In genomic region chr7:19137380-19137779, GRCm38 (mm10) we compare ENCODE assay signal across 8 mouse cellular contexts. TPM values are rescaled to one million over a fixed set of nuclear protein-coding genes. Genes with fewer than 3 reads are reported as not detected.
A peak's percentile ranks its signal among the peaks of the same experiment; 100 is the strongest.
DNase-seq lines count a peak whose midpoint lies in the region; ATAC-seq lines count a peak whose summit lies in the region.

No protein-coding gene starts in this region.

- DNase-seq in intestine, embryonic 14.5 days (ENCODE audit: low spot score) = peak; percentile 81
- peak; percentile 76 for DNase-seq in 3T3-L1 (ENCODE audit: low read depth, low spot score)
- peak; percentile 76 to 82 for DNase-seq in B cell, adult 2 months
- DNase-seq in cerebellum, postnatal 10 days = peak; percentile 71 to 74
- DNase-seq in left cerebral cortex, postnatal 36 days (ENCODE audit: low spot score in 2 of 2) = peak; percentile 49 to 66
- peak; percentile 35 to 37 for DNase-seq in spleen, postnatal 36 days (ENCODE audit: low spot score in 2 of 2)

- no peak overlapping the region for H3K4me2 ChIP-seq in intestine, embryonic 14.5 days (ENCODE audit: low read length)
- H3K4me2 ChIP-seq in intestine, embryonic 15.5 days (replicated peaks) = no peak overlapping the region
- no peak overlapping the region for H3K4me2 ChIP-seq in midbrain, embryonic 13.5 days (replicated peaks)

- H3K27ac ChIP-seq in intestine, embryonic 14.5 days (ENCODE audit: low read depth) = no peak overlapping the region
- no peak overlapping the region for H3K27ac ChIP-seq in intestine, embryonic 15.5 days
- H3K27ac ChIP-seq in midbrain, embryonic 13.5 days = no peak overlapping the region

- no peak overlapping the region for H3K4me3 ChIP-seq in intestine, embryonic 14.5 days (ENCODE audit: low read depth, low read length)
- H3K4me3 ChIP-seq in intestine, embryonic 15.5 days (replicated peaks) = no peak overlapping the region
- no peak overlapping the region for H3K4me3 ChIP-seq in midbrain, embryonic 13.5 days (replicated peaks)

- no peaks in the 10 kb centered on the region for H3K9me3 ChIP-seq in intestine, embryonic 14.5 days (ENCODE audit: control insufficient read depth, low read length)
- no peaks in the 10 kb centered on the region for H3K9me3 ChIP-seq in intestine, embryonic 15.5 days
- H3K9me3 ChIP-seq in midbrain, embryonic 13.5 days = no peaks in the 10 kb centered on the region

- intact Hi-C loops in left cerebral cortex, postnatal 36 days (cut with DNase I) = no loop called here

- no peaks in the 10 kb centered on the region for H3K4me1 ChIP-seq in intestine, embryonic 14.5 days (replicated peaks; ENCODE audit: control insufficient read depth, insufficient read depth, low read length)
- H3K4me1 ChIP-seq in intestine, embryonic 15.5 days (replicated peaks) = no peaks in the 10 kb centered on the region
- H3K4me1 ChIP-seq in midbrain, embryonic 13.5 days (replicated peaks) = 0 out of 2 replicates have a peak, but pooled peaks cover 4% of the 10 kb centered on the region

- ATAC-seq in intestine, embryonic 14.5 days (replicated peaks; ENCODE audit: low FRiP score, low TSS enrichment, low read depth) = 0 out of 2 replicates have a peak, but pooled peaks have one; percentile 10
- no peak for ATAC-seq in intestine, embryonic 15.5 days
- ATAC-seq in midbrain, embryonic 13.5 days = no peak

- H3K27me3 ChIP-seq in intestine, embryonic 14.5 days (replicated peaks; ENCODE audit: control insufficient read depth, insufficient read depth, low read length) = no peaks in the 10 kb centered on the region
- no peaks in the 10 kb centered on the region for H3K27me3 ChIP-seq in intestine, embryonic 15.5 days (replicated peaks)
- no peaks in the 10 kb centered on the region for H3K27me3 ChIP-seq in midbrain, embryonic 13.5 days

- 50% methylated on average over 5 of the region's 5 CpGs for WGBS in intestine, embryonic 14.5 days
- WGBS in intestine, embryonic 15.5 days = 58% methylated on average over 5 of the region's 5 CpGs
- WGBS in midbrain, embryonic 13.5 days = 52% methylated on average over 5 of the region's 5 CpGs

- no peak overlapping the region for H3K9ac ChIP-seq in intestine, embryonic 14.5 days (ENCODE audit: low read length)
- H3K9ac ChIP-seq in intestine, embryonic 15.5 days = no peak overlapping the region
- H3K9ac ChIP-seq in midbrain, embryonic 13.5 days (replicated peaks) = no peak overlapping the region

- H3K36me3 ChIP-seq in intestine, embryonic 14.5 days (ENCODE audit: control insufficient read depth, insufficient read depth, low read length) = peaks cover 63% of the 10 kb centered on the region
- H3K36me3 ChIP-seq in intestine, embryonic 15.5 days = peaks cover 37% of the 10 kb centered on the region
- H3K36me3 ChIP-seq in midbrain, embryonic 13.5 days = peaks cover 75% of the 10 kb centered on the region

RNA-seq across cellular contexts. Expression of gene Qpctl, which starts 11.7 kb away (rescaled TPM):
- 10.1 and 11.0 TPM in 2 replicates for polyA plus RNA-seq in intestine, embryonic 14.5 days (2014; fragmentation: Nextera tagmentation; extraction: Ambion mirVana)
- 9.2 and 11.5 TPM in 2 replicates for polyA plus RNA-seq in intestine, embryonic 15.5 days (2015; fragmentation: Nextera tagmentation; extraction: Ambion mirVana)
- total RNA-seq in left cerebral cortex, postnatal 36 days (2021) = 10 to 100 TPM; 14.6 to 17.3 TPM
- polyA plus RNA-seq in midbrain, embryonic 13.5 days (2015; fragmentation: Nextera tagmentation; extraction: Ambion mirVana) = 22.5 and 23.9 TPM in 2 replicates

RNA-seq across cellular contexts. Expression of gene Snrpd2, which starts 12.1 kb away (rescaled TPM):
- 166 and 167 TPM in 2 replicates for polyA plus RNA-seq in intestine, embryonic 14.5 days (2014; fragmentation: Nextera tagmentation; extraction: Ambion mirVana)
- 138 TPM in 2 replicates for polyA plus RNA-seq in intestine, embryonic 15.5 days (2015; fragmentation: Nextera tagmentation; extraction: Ambion mirVana)
- 10 to 100 TPM; 70.3 to 76.0 TPM for total RNA-seq in left cerebral cortex, postnatal 36 days (2021)
- 124 and 126 TPM in 2 replicates for polyA plus RNA-seq in midbrain, embryonic 13.5 days (2015; fragmentation: Nextera tagmentation; extraction: Ambion mirVana)

RNA-seq across cellular contexts. Expression of gene Fbxo46, which starts 17.7 kb away (rescaled TPM):
- 8.1 and 8.8 TPM in 2 replicates for polyA plus RNA-seq in intestine, embryonic 14.5 days (2014; fragmentation: Nextera tagmentation; extraction: Ambion mirVana)
- polyA plus RNA-seq in intestine, embryonic 15.5 days (2015; fragmentation: Nextera tagmentation; extraction: Ambion mirVana) = 10.5 and 12.8 TPM in 2 replicates
- total RNA-seq in left cerebral cortex, postnatal 36 days (2021) = 10 to 100 TPM; 14.0 to 14.3 TPM
- polyA plus RNA-seq in midbrain, embryonic 13.5 days (2015; fragmentation: Nextera tagmentation; extraction: Ambion mirVana) = 19.6 and 20.6 TPM in 2 replicates

RNA-seq across cellular contexts. Expression of gene Gm4969, which starts 19.2 kb away (rescaled TPM):
- polyA plus RNA-seq in intestine, embryonic 14.5 days (2014; fragmentation: Nextera tagmentation; extraction: Ambion mirVana) = 3.7 and 4.7 TPM in 2 replicates
- 1.8 and 2.3 TPM in 2 replicates for polyA plus RNA-seq in intestine, embryonic 15.5 days (2015; fragmentation: Nextera tagmentation; extraction: Ambion mirVana)
- under 1 TPM; 0.37 to 0.41 TPM for total RNA-seq in left cerebral cortex, postnatal 36 days (2021)
- polyA plus RNA-seq in midbrain, embryonic 13.5 days (2015; fragmentation: Nextera tagmentation; extraction: Ambion mirVana) = 1.6 and 1.9 TPM in 2 replicates

RNA-seq across cellular contexts. Expression of gene Gipr, which starts 28.5 kb away (rescaled TPM):
- 2.2 and 2.7 TPM in 2 replicates for polyA plus RNA-seq in intestine, embryonic 14.5 days (2014; fragmentation: Nextera tagmentation; extraction: Ambion mirVana)
- polyA plus RNA-seq in intestine, embryonic 15.5 days (2015; fragmentation: Nextera tagmentation; extraction: Ambion mirVana) = 2.5 and 2.8 TPM in 2 replicates
- total RNA-seq in left cerebral cortex, postnatal 36 days (2021) = 1 to 10 TPM in 1 of 2 experiments, under 1 TPM in 1; 0.89 to 2.6 TPM
- 2.6 and 3.4 TPM in 2 replicates for polyA plus RNA-seq in midbrain, embryonic 13.5 days (2015; fragmentation: Nextera tagmentation; extraction: Ambion mirVana)
